Mouse (Mus musculus) hindbrain, embryonic 10.5 days (tissue): ENCODE data around the gene Svopl. TPM values are rescaled to one million over a fixed set of nuclear protein-coding genes. Genes with fewer than 3 reads are reported as not detected.

Experiments
- DNase-seq: peaks from one replicate; pipeline ENCODE4 v3.0.0-alpha.2; 2017; ENCODE audit warnings: low spot score
- H3K27ac ChIP-seq: fragments of 300-500 bp; sonication (generic); 2 replicates; pipeline ENCODE4 v1.5.1; 2016; ENCODE audit warnings: mild to moderate bottlenecking, moderate library complexity
- H3K27me3 ChIP-seq: fragments of 300-500 bp; sonication (generic); 2 replicates; pipeline ENCODE4 v1.6.1; 2016; ENCODE audit warnings: mild to moderate bottlenecking; ENCODE audit not compliant: poor library complexity, insufficient read depth, severe bottlenecking
- H3K36me3 ChIP-seq: fragments of 300-500 bp; sonication (generic); 2 replicates; pipeline ENCODE4 v1.6.1; 2016; ENCODE audit warnings: mild to moderate bottlenecking, moderate library complexity
- H3K4me1 ChIP-seq: fragments of 300-500 bp; sonication (generic); replicated peaks from 2 replicates; pipeline ENCODE4 v1.6.1; 2016; ENCODE audit warnings: mild to moderate bottlenecking
- H3K4me3 ChIP-seq: fragments of 300-500 bp; sonication (generic); 2 replicates; pipeline ENCODE4 v1.5.1; 2016; ENCODE audit warnings: mild to moderate bottlenecking, moderate library complexity
- H3K9me3 ChIP-seq: fragments of 300-500 bp; sonication (generic); 2 replicates; pipeline ENCODE4 v1.6.1; 2016; ENCODE audit warnings: mild to moderate bottlenecking, moderate library complexity
- WGBS: fragments of 180-500 bp; shearing (Covaris S2); methylation state at CpG from one replicate; pipeline ENCODE4 v1.1.7; 2016; 5-methylcytosine and 5-hydroxymethylcytosine counted together
- polyA plus RNA-seq: library from polyadenylated mRNA; unstranded; fragments of >200 nt; fragmentation: Nextera tagmentation; extraction: Ambion mirVana; gene quantifications from 2 replicates; pipeline ENCODE4 v1.2.1, GENCODE M21; 2016

Gene Svopl
- polyA plus RNA-seq = 3.9 and 4.9 TPM in 2 replicates

DNA sequence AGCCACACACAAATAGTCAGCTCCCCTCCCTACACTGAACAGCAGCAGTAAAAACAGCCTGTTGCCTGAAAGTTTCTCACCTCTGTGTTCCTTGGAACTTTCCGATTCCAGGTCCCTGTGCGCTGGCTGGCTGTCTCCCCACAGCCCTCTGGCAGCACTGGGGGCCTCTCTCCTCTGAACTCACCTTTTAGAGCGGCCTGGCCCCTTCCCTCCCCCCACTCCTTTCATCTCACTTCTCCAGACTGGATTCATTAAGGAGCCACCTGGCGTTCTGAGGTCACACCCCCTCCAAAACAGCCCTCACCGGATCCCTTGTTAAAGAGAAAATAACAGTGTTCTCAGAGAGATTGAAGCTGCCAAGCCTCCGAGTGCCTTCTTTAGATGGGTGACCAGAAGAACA lies at the start of gene Svopl:
TSS of gene Svopl (minus strand) at position 159 of the 400 bp plus-strand sequence.
- no peaks in the 10 kb centered on the region for H3K9me3 ChIP-seq
- peaks cover 15% of the 10 kb centered on the region for H3K4me1 ChIP-seq
- 0 out of 2 replicates have a peak within 1 kb of the TSS, but pooled peaks have one; percentile 23 for H3K27ac ChIP-seq
- H3K4me3 ChIP-seq = no peak within 1 kb of the TSS
- no peaks in the 10 kb centered on the region for H3K27me3 ChIP-seq
- H3K36me3 ChIP-seq = no peaks in the 10 kb centered on the region
- 37% methylated on average over 6 of the region's 6 CpGs for WGBS
- DNase-seq = peak; percentile 14

DNA sequence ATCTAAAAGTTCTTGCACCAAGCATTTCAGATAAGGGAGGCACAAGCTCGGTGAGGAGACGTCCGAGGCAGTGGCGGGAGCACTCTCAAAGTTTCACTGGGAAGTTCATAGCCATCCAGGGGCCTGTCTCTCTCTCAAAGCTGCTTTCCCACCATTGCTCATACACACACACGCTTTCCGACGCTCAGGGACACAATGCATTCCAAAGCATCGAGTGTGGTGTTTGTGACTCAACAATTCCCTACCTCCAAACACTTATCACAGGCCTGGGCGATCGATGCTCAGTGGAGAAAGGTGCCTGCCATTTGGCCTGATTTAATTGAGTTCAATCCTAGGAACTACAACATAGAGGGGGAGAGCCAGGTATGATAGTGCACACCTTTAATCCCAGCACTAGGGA lies 47.9 kb upstream of the Svopl start:
- Histone ChIP-seq H3K9me3 (0 out of 2 replicates have a peak, but pooled peaks cover 3% of the 10 kb centered on the region), H3K4me3 (no peak overlapping the region)

DNA sequence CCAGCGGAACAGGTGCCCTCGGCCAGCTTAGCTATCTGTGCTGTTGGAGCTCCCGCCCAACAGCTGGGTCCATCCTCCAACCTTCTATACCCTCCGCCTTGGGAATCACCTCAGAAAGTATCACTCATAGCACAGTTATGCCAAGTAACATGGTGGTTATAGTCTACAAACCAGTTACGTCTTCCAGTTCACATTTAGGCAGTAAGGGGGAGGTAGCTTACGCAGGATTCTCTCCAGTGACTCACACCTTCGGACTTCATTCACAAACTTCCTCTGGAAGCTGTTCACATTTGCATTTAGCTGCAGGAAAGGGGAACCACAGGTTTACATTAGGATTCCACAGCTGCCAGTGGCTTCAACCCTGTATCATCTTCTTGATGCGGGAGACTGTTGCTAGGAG lies 45.7 kb upstream of the Svopl start:
- no peaks in the 10 kb centered on the region for H3K9me3 ChIP-seq
- no peaks in the 10 kb centered on the region for H3K4me1 ChIP-seq
- H3K27me3 ChIP-seq = no peaks in the 10 kb centered on the region
- no peaks in the 10 kb centered on the region for H3K36me3 ChIP-seq
- WGBS = 96% methylated on average over 8 of the region's 8 CpGs
- DNase-seq = no peak
- H3K27ac ChIP-seq = no peak overlapping the region
- H3K4me3 ChIP-seq = no peak overlapping the region

More for the DNA sequence above, 47.9 kb upstream of the Svopl start:
- WGBS = 90% methylated on average over 10 of the region's 10 CpGs
- H3K36me3 ChIP-seq = no peaks in the 10 kb centered on the region
- no peak overlapping the region for H3K27ac ChIP-seq
- H3K27me3 ChIP-seq = no peaks in the 10 kb centered on the region
- H3K4me1 ChIP-seq = no peaks in the 10 kb centered on the region
- DNase-seq = no peak

- WGBS = 80% methylated on average over 9 of the region's 9 CpGs
- H3K36me3 ChIP-seq = no peaks in the 10 kb centered on the region
Measured at GRCm38 (mm10) chr6:38087242-38088026, 40.6 kb upstream of the Svopl start.

DNA sequence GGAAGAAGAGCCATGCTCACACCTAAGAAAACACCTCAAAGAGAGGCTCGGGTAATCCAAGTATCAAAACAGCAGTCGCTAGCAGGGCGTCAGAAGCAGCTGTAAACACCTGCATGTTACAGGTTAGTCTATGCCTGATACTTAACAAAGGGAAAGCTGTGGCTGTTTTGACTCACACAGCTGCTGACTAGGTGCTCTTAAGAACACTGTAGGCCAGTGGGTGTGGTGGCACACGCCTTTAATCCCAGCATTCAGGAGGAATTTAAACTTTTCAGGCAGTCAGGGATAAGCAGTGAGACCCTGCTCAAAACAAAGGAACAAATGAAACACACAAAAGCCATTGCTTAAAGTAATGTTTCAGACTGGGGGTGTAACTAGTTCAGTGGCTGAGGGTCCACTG lies 36.4 kb upstream of the Svopl start:
- DNase-seq = no peak
- H3K9me3 ChIP-seq = no peaks in the 10 kb centered on the region
- H3K4me1 ChIP-seq = peaks cover 10% of the 10 kb centered on the region; the same call in 1 of the 2 replicates
- no peaks in the 10 kb centered on the region for H3K27me3 ChIP-seq
- 49% methylated on average over 4 of the region's 4 CpGs for WGBS
- no peak overlapping the region for H3K4me3 ChIP-seq
- no peaks in the 10 kb centered on the region for H3K36me3 ChIP-seq
- no peak overlapping the region for H3K27ac ChIP-seq

More at GRCm38 (mm10) chr6:38087242-38088026, 40.6 kb upstream of the Svopl start:
- H3K9me3 ChIP-seq = no peaks in the 10 kb centered on the region
- H3K4me1 ChIP-seq = no peaks in the 10 kb centered on the region
- H3K27ac ChIP-seq = no peak overlapping the region
- no peaks in the 10 kb centered on the region for H3K27me3 ChIP-seq
- DNase-seq = no peak
- H3K4me3 ChIP-seq = no peak overlapping the region

DNA sequence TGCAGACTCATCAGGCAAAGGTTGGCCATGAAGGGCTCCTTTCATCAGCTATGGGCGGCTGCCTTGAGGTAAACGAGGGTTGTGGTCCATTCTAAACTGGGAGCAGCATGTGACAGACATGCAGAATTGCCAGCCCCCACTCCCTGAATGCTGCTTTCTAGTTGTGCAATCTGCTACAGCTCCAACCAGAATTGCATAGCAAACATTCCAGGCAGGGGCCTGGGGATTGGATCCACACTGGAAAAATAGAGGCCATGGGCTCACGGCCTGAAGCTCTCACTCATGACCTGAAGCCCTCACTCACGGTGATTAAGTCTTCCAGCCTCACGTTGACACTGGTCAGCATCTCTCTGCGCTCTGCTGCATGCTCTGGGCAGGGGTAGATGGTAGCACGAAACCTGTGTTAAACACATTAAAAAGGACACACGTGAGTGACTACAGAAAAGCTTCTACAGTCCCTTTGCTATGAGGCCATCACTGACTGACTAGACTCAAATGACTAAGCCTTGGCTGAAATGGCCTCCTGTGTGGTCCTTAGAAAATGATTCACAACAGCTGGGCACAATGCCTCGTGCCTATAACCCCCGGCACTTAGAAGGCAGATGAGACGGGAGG lies 35.0 kb upstream of the Svopl start:
- Histone ChIP-seq H3K4me3 (no peak overlapping the region), H3K27me3 (no peaks in the 10 kb centered on the region), H3K4me1 (peaks cover 10% of the 10 kb centered on the region; the same call in 1 of the 2 replicates), H3K27ac (no peak overlapping the region), H3K9me3 (no peaks in the 10 kb centered on the region), H3K36me3 (no peaks in the 10 kb centered on the region)
- WGBS = 66% methylated on average over 11 of the region's 11 CpGs
- DNase-seq = peak; percentile 7

DNA sequence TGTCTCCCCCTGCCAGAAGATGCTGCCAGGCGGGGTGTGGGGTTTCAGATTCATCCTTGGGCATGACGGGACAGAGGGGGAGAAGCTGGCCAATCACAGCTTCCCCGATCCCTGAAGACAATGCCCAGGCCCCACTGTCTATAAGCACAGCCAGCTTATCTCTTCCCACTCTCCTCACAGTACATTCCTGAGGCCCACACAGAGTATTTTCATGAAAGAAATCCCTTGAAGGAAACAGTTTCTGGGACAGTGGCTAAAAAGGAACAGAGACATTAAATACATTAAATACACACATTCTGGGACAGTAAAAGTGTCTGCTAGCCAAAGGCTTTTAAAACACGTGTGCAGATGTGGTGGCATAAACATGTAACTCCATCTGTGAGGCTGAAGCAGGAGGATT lies 33.6 kb upstream of the Svopl start:
- Histone ChIP-seq H3K4me1 (peaks cover 10% of the 10 kb centered on the region; the same call in 1 of the 2 replicates), H3K36me3 (no peaks in the 10 kb centered on the region), H3K27ac (no peak overlapping the region), H3K27me3 (no peaks in the 10 kb centered on the region), H3K4me3 (no peak overlapping the region), H3K9me3 (0 out of 2 replicates have a peak, but pooled peaks cover under 1% of the 10 kb centered on the region)
- WGBS = 75% methylated on average over 4 of the region's 4 CpGs
- no peak for DNase-seq

DNA sequence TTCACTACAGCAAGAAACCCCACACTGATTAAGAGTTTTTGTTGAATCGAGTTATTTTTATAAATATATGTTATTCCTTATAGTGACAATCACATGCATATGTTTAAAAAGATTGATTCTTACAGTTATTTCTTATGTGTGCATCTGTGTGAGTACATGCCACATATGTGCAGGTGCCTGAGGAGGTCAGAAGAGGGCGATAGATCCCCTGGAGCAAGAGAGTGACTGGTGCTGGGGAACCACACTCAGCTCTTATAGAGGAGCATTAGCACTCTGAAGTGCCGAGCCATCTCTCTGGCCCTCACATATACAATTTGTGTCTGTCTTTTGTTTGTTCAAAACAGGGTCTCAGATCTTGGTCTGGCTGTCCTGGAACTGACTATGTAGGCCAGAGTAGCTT lies 26.8 kb upstream of the Svopl start:
- H3K4me1 ChIP-seq = peaks cover 5% of the 10 kb centered on the region; the same call in 1 of the 2 replicates
- no peak for DNase-seq
- 91% methylated on average over 3 of the region's 3 CpGs for WGBS
- H3K4me3 ChIP-seq = no peak overlapping the region
- no peak overlapping the region for H3K27ac ChIP-seq
- no peaks in the 10 kb centered on the region for H3K27me3 ChIP-seq
- H3K9me3 ChIP-seq = 0 out of 2 replicates have a peak, but pooled peaks cover 7% of the 10 kb centered on the region
- H3K36me3 ChIP-seq = no peaks in the 10 kb centered on the region

- Histone ChIP-seq H3K9me3 (0 out of 2 replicates have a peak, but pooled peaks cover 7% of the 10 kb centered on the region), H3K36me3 (no peaks in the 10 kb centered on the region), H3K4me3 (no peak overlapping the region), H3K4me1 (peaks cover 5% of the 10 kb centered on the region; the same call in 1 of the 2 replicates), H3K27ac (no peak overlapping the region), H3K27me3 (no peaks in the 10 kb centered on the region)
- 62% methylated on average over 5 of the region's 5 CpGs for WGBS
- no peak for DNase-seq
Measured at GRCm38 (mm10) chr6:38072137-38072796, 25.5 kb upstream of the Svopl start.

- Histone ChIP-seq H3K36me3 (no peaks in the 10 kb centered on the region), H3K4me1 (peaks cover 5% of the 10 kb centered on the region), H3K27me3 (no peaks in the 10 kb centered on the region), H3K9me3 (0 out of 2 replicates have a peak, but pooled peaks cover 7% of the 10 kb centered on the region), H3K27ac (no peak overlapping the region), H3K4me3 (no peak overlapping the region)
- no peak for DNase-seq
- WGBS = 91% methylated on average over 4 of the region's 4 CpGs
Measured at GRCm38 (mm10) chr6:38071256-38071655, 24.5 kb upstream of the Svopl start.

- peaks cover 14% of the 10 kb centered on the region for H3K9me3 ChIP-seq
- H3K27me3 ChIP-seq = no peaks in the 10 kb centered on the region
- H3K4me3 ChIP-seq = no peak overlapping the region
- 5% methylated on average over 5 of the region's 5 CpGs for WGBS
- peak; percentile 59 for DNase-seq
- H3K36me3 ChIP-seq = no peaks in the 10 kb centered on the region
- peaks cover 7% of the 10 kb centered on the region; the same call in 1 of the 2 replicates for H3K4me1 ChIP-seq
- H3K27ac ChIP-seq = no peak overlapping the region
Measured at GRCm38 (mm10) chr6:38066215-38066614, 19.4 kb upstream of the Svopl start.

DNA sequence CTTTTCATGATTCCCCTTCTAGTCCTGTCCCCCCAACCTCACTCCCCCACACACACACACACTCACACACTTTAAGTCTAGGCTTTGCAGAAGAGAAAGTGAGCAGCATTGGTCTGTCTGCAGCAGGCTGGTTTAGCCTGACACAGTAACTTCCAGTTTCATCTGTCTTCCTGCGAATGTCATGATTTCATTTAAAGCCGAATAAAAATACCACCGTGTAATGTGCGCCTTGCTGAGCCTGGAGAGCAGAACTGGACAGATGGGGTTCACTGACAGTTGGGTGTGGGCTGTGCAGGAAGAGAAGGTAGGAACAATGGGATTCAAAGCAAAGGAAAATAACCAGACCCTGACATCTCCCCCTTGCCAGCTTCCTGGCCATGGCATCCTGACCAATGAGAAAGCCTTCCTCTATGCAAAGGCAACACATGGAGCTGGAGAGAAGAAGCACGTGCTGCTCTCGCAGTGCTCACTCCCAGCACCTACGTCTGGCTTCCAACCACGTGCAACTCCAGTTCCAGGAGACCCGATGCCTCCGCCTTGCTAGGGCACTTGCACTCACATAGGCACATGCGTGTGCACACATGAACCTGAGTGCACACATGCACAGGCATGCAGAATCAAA lies 18.8 kb upstream of the Svopl start:
- Histone ChIP-seq H3K27ac (no peak overlapping the region), H3K9me3 (peaks cover 14% of the 10 kb centered on the region), H3K36me3 (no peaks in the 10 kb centered on the region), H3K4me1 (peaks cover 7% of the 10 kb centered on the region; the same call in 1 of the 2 replicates), H3K4me3 (no peak overlapping the region), H3K27me3 (no peaks in the 10 kb centered on the region)
- WGBS = 85% methylated on average over 11 of the region's 11 CpGs
- no peak for DNase-seq
